Mouse (Mus musculus): ENCODE measurements around the gene Mgat5.

Mgat5 gene

GRCm38 (mm10) chr1:127262170-127262837, 57.5 kb downstream of the Mgat5 start:
- DNase-seq, result no peak

- no peak for DNase-seq
Measured at GRCm38 (mm10) chr1:127267985-127268384, 63.2 kb downstream of the Mgat5 start.

- no peak for DNase-seq
Measured at GRCm38 (mm10) chr1:127269343-127269742, 64.5 kb downstream of the Mgat5 start.

DNA sequence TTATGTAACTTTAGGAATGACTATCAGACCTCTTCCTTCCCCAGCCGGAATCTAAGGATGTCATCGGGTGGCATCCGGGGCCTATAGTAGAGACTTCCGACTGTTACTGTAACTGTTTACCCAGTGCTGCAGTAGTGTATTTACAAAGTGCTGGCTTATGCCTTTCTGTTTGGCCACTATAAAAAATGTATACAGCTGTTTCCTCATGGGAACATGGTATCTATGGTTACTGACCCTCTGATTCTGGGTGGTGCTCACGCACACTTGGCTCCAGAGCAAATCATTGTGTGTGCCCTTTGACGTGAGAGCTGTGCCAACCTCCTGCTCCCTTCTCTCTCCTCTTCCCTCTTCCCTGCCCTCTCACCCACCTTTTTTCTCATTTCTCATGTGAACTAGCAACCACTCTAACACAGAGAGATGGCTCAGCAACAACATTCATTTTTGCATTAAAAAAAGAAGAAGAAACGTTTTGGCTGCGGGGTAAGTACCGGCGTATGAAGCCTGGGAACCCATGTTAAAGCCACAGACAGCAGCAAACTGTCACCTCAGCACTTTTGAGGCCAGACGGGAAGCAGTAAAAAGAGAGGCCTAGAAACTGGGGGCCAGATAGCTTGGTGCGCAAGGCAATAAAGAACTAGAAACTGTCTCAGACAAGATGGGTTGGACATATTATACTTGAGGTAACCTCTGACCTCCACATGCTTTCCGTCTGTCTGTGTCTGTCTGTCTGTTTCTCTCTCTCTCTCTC, 65.6 kb downstream of the Mgat5 start:
- no peak for DNase-seq

DNA sequence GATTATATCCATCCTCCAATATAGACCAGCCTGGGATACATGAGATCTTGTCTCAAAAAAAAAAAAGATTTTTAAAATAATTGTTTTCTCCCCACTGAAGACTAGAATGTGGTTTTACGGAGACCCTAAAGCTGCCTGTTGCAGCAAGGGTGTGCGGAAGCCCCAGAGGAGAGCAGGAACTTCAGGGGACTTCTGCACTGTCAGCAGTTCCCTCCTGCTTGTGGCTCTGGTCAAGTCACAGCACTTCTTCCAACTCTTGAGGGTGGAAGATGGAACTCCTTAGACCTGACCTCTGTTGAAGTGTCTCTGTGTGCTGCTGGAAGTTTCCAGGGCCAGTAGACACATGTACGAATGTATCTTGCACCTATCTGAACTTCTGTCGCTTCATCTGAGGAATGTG, 66.3 kb downstream of the Mgat5 start:
- DNase-seq, result no peak

- DNase-seq, result no peak
Measured at GRCm38 (mm10) chr1:127273363-127273762, 68.5 kb downstream of the Mgat5 start.

- DNase-seq, result no peak
Measured at GRCm38 (mm10) chr1:127275572-127276324, 70.9 kb downstream of the Mgat5 start.

DNA sequence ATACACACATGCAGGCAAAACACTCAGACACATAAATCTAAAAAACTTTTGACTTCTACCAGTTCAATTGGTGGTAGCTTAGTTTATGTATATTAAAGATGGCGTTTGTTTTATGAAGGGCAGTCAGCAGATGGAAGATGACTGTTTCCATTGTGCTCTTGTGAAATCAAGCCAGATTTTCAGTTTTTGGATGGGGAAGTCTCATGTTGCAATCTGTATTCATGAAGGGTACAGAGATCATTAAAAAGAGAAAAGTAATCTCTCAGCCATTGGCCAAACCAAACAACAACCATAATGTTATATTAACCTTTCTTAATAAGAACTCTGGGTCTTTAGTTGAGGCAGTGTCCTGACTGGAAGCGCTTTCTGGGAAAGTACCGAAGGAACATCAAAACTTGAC, 73.3 kb downstream of the Mgat5 start:
- DNase-seq, result no peak

DNA sequence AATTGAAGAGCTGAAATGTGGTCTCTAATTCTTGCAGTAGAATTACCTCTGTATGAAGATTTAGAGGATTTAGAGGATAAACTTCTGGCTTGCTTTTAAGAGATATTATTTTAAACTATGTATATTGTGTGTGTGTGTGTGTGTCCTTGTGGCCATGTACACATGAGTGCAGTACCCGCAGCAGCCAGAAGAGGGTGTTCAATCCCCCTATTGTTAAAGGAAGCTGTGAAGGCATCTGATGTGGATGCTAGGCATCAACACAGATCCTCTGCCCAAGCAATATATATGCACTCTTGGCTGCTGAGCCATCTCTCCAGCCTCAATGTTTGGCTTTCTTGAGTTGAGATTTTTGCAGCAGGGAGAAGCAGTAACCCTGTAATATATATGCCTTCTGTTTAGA, 75.4 kb downstream of the Mgat5 start:
- no peak for DNase-seq

- no peak for DNase-seq
Measured at GRCm38 (mm10) chr1:127284975-127285374, 80.2 kb downstream of the Mgat5 start.

DNA sequence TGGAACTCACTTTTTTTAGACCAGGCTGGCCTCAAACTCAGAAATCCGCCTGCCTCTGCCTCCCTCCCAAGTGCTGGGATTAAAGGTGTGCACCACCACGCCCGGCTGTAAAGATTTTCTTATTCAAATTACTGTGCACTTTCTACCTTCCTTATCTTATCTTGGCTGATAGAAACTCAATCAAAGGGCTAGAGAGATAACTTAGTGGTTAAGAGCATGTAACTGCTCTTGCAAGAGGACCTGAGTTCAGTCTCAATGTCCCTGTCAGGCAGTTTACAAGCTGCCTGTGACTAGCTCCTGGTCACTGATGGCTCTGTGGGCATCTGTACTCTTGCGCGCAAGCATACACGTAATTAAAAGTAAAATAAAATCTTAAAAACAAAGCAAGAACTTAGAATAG, 82.7 kb downstream of the Mgat5 start:
- DNase-seq, result no peak

DNA sequence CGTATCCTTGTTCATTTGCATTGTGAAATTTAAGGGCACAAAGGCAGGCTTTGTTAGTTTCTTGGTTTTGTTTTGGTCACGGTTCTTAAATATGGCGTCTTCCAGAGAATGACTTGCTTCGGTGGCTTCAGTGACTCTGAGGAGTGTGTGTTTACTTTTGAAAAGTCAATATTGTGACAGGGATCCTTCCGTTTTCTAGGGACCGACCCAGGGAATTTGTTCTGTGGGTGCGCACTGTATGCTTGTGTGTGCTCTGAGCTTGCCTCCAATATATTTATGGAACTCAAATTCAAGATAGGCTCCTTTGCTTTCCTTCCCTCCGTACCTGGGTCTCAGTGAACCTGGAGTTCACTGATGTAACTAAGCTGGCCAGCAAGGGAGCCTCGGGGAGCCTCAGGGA, 86.1 kb downstream of the Mgat5 start:
- DNase-seq, result no peak

DNA sequence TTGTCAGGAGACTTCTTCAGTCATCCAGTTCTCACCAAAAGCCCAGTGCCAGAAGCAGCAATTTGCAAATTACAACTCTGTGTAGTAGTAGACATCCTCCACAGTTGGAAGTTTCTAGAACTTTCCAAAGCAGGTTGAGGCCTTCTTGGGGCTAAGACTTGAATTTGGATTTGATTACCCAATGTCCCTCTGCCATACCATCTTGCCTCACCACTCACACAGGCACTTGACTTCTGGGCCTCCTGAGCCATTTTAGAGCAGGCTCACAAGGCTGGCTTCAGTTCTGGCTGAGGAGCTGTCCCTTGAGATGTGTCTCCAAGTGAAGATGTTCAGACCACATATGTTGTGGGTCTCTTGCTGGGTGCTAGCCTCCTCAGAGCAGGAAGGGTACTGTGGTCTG, 86.9 kb downstream of the Mgat5 start:
- no peak for DNase-seq

DNA sequence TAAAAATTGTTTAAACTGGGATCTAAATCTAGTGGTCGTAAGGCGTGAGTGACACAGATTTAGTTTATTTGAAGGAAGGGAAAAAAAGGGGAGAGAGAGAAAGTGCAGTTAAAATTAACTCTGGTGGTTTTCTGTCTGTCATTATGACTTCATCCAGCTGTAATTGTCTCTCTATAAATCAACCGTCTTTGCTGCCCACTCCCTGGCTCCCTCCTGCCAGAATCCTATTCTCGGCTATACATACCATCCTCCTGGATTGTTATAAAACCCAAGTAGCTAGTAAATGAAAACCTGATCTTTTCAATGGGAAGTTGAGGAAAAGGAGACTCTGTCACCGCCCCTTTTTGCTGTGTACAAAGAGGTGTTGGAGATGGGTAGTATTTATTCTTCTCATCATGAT, 88.5 kb downstream of the Mgat5 start:
- no peak for DNase-seq

GRCm38 (mm10) chr1:127296815-127297214, 92.0 kb downstream of the Mgat5 start:
- no peak for DNase-seq

- no peak for DNase-seq
Measured at GRCm38 (mm10) chr1:127299774-127300173, 95.0 kb downstream of the Mgat5 start.

DNA sequence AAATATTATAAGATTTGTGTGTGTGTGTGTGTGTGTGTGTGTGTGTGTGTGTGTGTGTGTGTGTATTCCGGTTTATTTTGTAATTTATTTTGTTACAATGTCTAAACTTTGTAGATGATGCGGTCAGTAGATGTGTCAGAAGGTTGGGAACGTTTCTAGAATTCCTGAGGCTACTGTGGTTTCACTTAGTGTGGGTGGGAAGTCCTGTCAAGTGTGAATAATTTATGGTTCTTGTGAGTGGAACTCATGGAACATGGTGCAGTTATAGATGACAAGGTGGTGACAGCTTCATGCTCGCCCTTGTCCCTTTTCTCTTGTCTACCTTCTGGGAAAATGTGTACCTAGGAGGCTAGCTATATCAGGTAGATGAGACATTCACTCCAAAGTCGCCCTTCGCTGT, 96.2 kb downstream of the Mgat5 start:
- no peak for DNase-seq

DNA sequence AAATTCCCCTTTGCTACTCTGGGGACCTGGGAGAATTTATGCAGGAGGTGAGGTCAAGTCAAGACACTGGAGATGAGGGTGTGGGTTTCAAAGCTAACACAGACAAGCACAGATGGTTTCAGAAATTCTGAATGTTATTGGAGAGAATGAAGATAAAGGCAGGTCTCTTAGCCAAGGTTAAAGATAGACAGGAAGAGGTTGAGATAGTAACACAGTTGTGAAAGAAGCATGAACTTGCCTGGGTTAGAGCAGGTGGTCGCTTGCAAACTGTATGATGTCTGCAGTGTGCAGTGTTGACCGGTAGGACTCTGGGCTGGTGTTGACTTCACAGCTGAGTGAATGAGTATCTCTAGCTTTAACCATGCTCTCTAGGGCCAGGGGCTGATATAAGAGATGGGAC, 97.8 kb downstream of the Mgat5 start:
- DNase-seq, result no peak

GRCm38 (mm10) chr1:127303791-127304190, 99.0 kb downstream of the Mgat5 start:
- no peak for DNase-seq

GRCm38 (mm10) chr1:127304281-127304680, 99.5 kb downstream of the Mgat5 start:
- no peak for DNase-seq

GRCm38 (mm10) chr1:127305582-127305981, 100.8 kb downstream of the Mgat5 start:
- DNase-seq, result no peak

- no peak for DNase-seq
Measured at GRCm38 (mm10) chr1:127306024-127306771, 101.4 kb downstream of the Mgat5 start.

- no peak for DNase-seq
Measured at GRCm38 (mm10) chr1:127307361-127307760, 102.5 kb downstream of the Mgat5 start.
